Mouse (Mus musculus) WW6 (cell line): ENCODE measurements around the gene Slc12a9.

Experiments
- DNase-seq: peaks from one replicate; pipeline ENCODE4 v3.0.0-alpha.2; 2013; ENCODE audit warnings: low read depth, low spot score

The Slc12a9 gene

GRCm38 (mm10) chr5:137346983-137347382 is 13.6 kb upstream of the Slc12a9 start:
- DNase-seq = no peak

GRCm38 (mm10) chr5:137346388-137346787 is 13.0 kb upstream of the Slc12a9 start:
- DNase-seq = no peak

- DNase-seq = no peak
These were observed 12.4 kb upstream of the Slc12a9 start for GRCm38 (mm10) chr5:137345821-137346220.

- no peak for DNase-seq
These were observed 10.5 kb upstream of the Slc12a9 start for GRCm38 (mm10) chr5:137343869-137344268.

GRCm38 (mm10) chr5:137343412-137343811 is 10.0 kb upstream of the Slc12a9 start:
- no peak for DNase-seq

- DNase-seq = no peak
These were observed 9.1 kb upstream of the Slc12a9 start for GRCm38 (mm10) chr5:137342407-137343012.

- no peak for DNase-seq
These were observed 6.8 kb upstream of the Slc12a9 start for GRCm38 (mm10) chr5:137340222-137340621.

GRCm38 (mm10) chr5:137339290-137339979 is 6.0 kb upstream of the Slc12a9 start:
- DNase-seq = no peak

- no peak for DNase-seq
These were observed 5.4 kb upstream of the Slc12a9 start for GRCm38 (mm10) chr5:137338663-137339289.

GRCm38 (mm10) chr5:137338256-137338655 is 4.9 kb upstream of the Slc12a9 start:
- DNase-seq = no peak

GRCm38 (mm10) chr5:137337190-137337589 is 3.8 kb upstream of the Slc12a9 start:
- no peak for DNase-seq

GRCm38 (mm10) chr5:137335066-137335465 is 1.7 kb upstream of the Slc12a9 start:
- no peak for DNase-seq

GRCm38 (mm10) chr5:137334317-137334716 is 920 bp upstream of the Slc12a9 start:
- no peak for DNase-seq

- no peak for DNase-seq
These were observed 413 bp downstream of the Slc12a9 start for GRCm38 (mm10) chr5:137332857-137333511.

- DNase-seq = no peak
These were observed 2.5 kb downstream of the Slc12a9 start for GRCm38 (mm10) chr5:137330910-137331309.

GRCm38 (mm10) chr5:137320996-137321395 is 12.4 kb downstream of the Slc12a9 start:
- DNase-seq = no peak

GRCm38 (mm10) chr5:137318570-137318969 is 14.8 kb downstream of the Slc12a9 start:
- no peak for DNase-seq

GRCm38 (mm10) chr5:137317361-137317760 is 16.0 kb downstream of the Slc12a9 start:
- DNase-seq = no peak

- no peak for DNase-seq
These were observed 18.1 kb downstream of the Slc12a9 start for GRCm38 (mm10) chr5:137315084-137315903.

GRCm38 (mm10) chr5:137314193-137315083 is 19.0 kb downstream of the Slc12a9 start, which contains the start of gene Trip6:
TSS of gene Trip6 (minus strand) at chr5:137314404.
- peak; percentile 78 for DNase-seq
